Mouse (Mus musculus): ENCODE measurements around the gene Nfasc. TPM values are rescaled to one million over a fixed set of nuclear protein-coding genes. Genes with fewer than 3 reads are reported as not detected.

Nfasc gene
- polyA plus RNA-seq, 1 experiment: 0.01 TPM

GRCm38 (mm10) chr1:132536416-132536815, 205.2 kb downstream of the Nfasc start:
- no peak for TF ChIP-seq FLI1 (IDR thresholded peaks at IDR 0.05; ENCODE audit: low read length)
- no peak for TF ChIP-seq GATA1 (IDR thresholded peaks at IDR 0.05; ENCODE audit: borderline replicate concordance, low read length)
- Histone ChIP-seq H3K4me1 (peaks cover 8% of the 10 kb centered on the region; the same call in 1 of the 2 replicates), H3K36me3 (replicated peaks; ENCODE audit: low read length) (no peaks in the 10 kb centered on the region), H3K4me3 (replicated peaks) (no peak overlapping the region), H3K27me3 (replicated peaks) (peaks cover 94% of the 10 kb centered on the region), H3K9me3 (no peaks in the 10 kb centered on the region)

GRCm38 (mm10) chr1:132535541-132535940, 206.1 kb downstream of the Nfasc start:
- Histone ChIP-seq H3K9me3 (no peaks in the 10 kb centered on the region), H3K36me3 (replicated peaks; ENCODE audit: low read length) (no peaks in the 10 kb centered on the region), H3K4me1 (no peaks in the 10 kb centered on the region; the same call in 1 of the 2 replicates), H3K4me3 (replicated peaks) (no peak overlapping the region), H3K27me3 (replicated peaks) (peaks cover 94% of the 10 kb centered on the region)
- TF ChIP-seq GATA1 (IDR thresholded peaks at IDR 0.05; ENCODE audit: borderline replicate concordance, low read length) (no peak), FLI1 (IDR thresholded peaks at IDR 0.05; ENCODE audit: low read length) (no peak)

GRCm38 (mm10) chr1:132533840-132534239, 207.8 kb downstream of the Nfasc start:
- Histone ChIP-seq H3K27me3 (replicated peaks) (peaks cover 91% of the 10 kb centered on the region), H3K4me1 (no peaks in the 10 kb centered on the region; the same call in 1 of the 2 replicates), H3K4me3 (replicated peaks) (no peak overlapping the region), H3K9me3 (no peaks in the 10 kb centered on the region), H3K36me3 (replicated peaks; ENCODE audit: low read length) (no peaks in the 10 kb centered on the region)
- TF ChIP-seq FLI1 (IDR thresholded peaks at IDR 0.05; ENCODE audit: low read length): no peak
- TF ChIP-seq GATA1 (IDR thresholded peaks at IDR 0.05; ENCODE audit: borderline replicate concordance, low read length): no peak

GRCm38 (mm10) chr1:132532521-132532920, 209.1 kb downstream of the Nfasc start:
- no peaks in the 10 kb centered on the region for H3K9me3 ChIP-seq
- H3K36me3 ChIP-seq (replicated peaks; ENCODE audit: low read length): no peaks in the 10 kb centered on the region
- peaks cover 90% of the 10 kb centered on the region for H3K27me3 ChIP-seq (replicated peaks)
- H3K4me1 ChIP-seq: no peaks in the 10 kb centered on the region; the same call in 1 of the 2 replicates
- TF ChIP-seq FLI1 (IDR thresholded peaks at IDR 0.05; ENCODE audit: low read length): no peak
- TF ChIP-seq GATA1 (IDR thresholded peaks at IDR 0.05; ENCODE audit: borderline replicate concordance, low read length): no peak
- H3K4me3 ChIP-seq (replicated peaks): no peak overlapping the region

- Histone ChIP-seq H3K4me1 (no peaks in the 10 kb centered on the region; the same call in 1 of the 2 replicates), H3K27me3 (replicated peaks) (peaks cover 87% of the 10 kb centered on the region), H3K9me3 (no peaks in the 10 kb centered on the region), H3K36me3 (replicated peaks; ENCODE audit: low read length) (no peaks in the 10 kb centered on the region), H3K4me3 (replicated peaks) (no peak overlapping the region)
- TF ChIP-seq GATA1 (IDR thresholded peaks at IDR 0.05; ENCODE audit: borderline replicate concordance, low read length): no peak
- no peak for TF ChIP-seq FLI1 (IDR thresholded peaks at IDR 0.05; ENCODE audit: low read length)
Measured at GRCm38 (mm10) chr1:132530631-132531191, 210.9 kb downstream of the Nfasc start.

GRCm38 (mm10) chr1:132528647-132529334, 212.8 kb downstream of the Nfasc start:
- H3K36me3 ChIP-seq (replicated peaks; ENCODE audit: low read length): no peaks in the 10 kb centered on the region
- H3K27me3 ChIP-seq (replicated peaks): peaks cover 79% of the 10 kb centered on the region
- H3K9me3 ChIP-seq: no peaks in the 10 kb centered on the region
- peak overlapping the region; percentile 46 for H3K4me3 ChIP-seq (replicated peaks)
- no peaks in the 10 kb centered on the region; the same call in 1 of the 2 replicates for H3K4me1 ChIP-seq
- no peak for TF ChIP-seq FLI1 (IDR thresholded peaks at IDR 0.05; ENCODE audit: low read length)
- TF ChIP-seq GATA1 (IDR thresholded peaks at IDR 0.05; ENCODE audit: borderline replicate concordance, low read length): no peak

DNA sequence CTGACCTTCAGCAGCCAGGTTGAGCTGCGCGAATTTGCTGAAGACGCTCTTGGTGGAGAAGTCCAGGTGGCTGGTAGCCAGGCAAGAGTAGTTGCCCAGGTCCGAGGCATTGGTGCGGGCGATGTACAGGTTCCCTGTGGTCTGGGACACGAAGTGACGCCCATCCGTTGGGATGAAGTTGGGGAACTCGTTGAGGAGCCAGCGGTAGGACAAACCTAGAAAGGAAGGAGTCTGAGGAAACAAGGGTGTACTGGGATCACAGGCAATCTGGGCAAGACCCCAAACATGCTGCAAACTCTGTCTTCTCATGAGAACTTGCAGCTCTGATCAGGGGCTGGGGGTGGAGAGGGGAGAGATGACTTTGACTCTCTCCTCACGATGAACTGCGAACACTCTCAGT, 213.5 kb downstream of the Nfasc start:
- TF ChIP-seq GATA1 (IDR thresholded peaks at IDR 0.05; ENCODE audit: borderline replicate concordance, low read length) (no peak), FLI1 (IDR thresholded peaks at IDR 0.05; ENCODE audit: low read length) (no peak)

GRCm38 (mm10) chr1:132525832-132526231, 215.8 kb downstream of the Nfasc start:
- H3K4me1 ChIP-seq: peaks cover 3% of the 10 kb centered on the region; the same call in 1 of the 2 replicates

More for the DNA sequence above, 213.5 kb downstream of the Nfasc start:
- peaks cover 79% of the 10 kb centered on the region for H3K27me3 ChIP-seq (replicated peaks)
- no peaks in the 10 kb centered on the region for H3K9me3 ChIP-seq
- no peak overlapping the region for H3K4me3 ChIP-seq (replicated peaks)
- H3K36me3 ChIP-seq (replicated peaks; ENCODE audit: low read length): no peaks in the 10 kb centered on the region
- H3K4me1 ChIP-seq: no peaks in the 10 kb centered on the region; the same call in 1 of the 2 replicates

GRCm38 (mm10) chr1:132523920-132524319, 217.7 kb downstream of the Nfasc start:
- no peak overlapping the region for H3K4me3 ChIP-seq (replicated peaks)
- TF ChIP-seq GATA1 (IDR thresholded peaks at IDR 0.05; ENCODE audit: borderline replicate concordance, low read length) (no peak), FLI1 (IDR thresholded peaks at IDR 0.05; ENCODE audit: low read length) (no peak)
- no peaks in the 10 kb centered on the region for H3K36me3 ChIP-seq (replicated peaks; ENCODE audit: low read length)
- H3K4me1 ChIP-seq: peaks cover 7% of the 10 kb centered on the region; the same call in 1 of the 2 replicates
- H3K9me3 ChIP-seq: no peaks in the 10 kb centered on the region
- H3K27me3 ChIP-seq (replicated peaks): peaks cover 77% of the 10 kb centered on the region

More at GRCm38 (mm10) chr1:132525832-132526231, 215.8 kb downstream of the Nfasc start:
- no peak for TF ChIP-seq FLI1 (IDR thresholded peaks at IDR 0.05; ENCODE audit: low read length)
- TF ChIP-seq GATA1 (IDR thresholded peaks at IDR 0.05; ENCODE audit: borderline replicate concordance, low read length): no peak
- no peaks in the 10 kb centered on the region for H3K36me3 ChIP-seq (replicated peaks; ENCODE audit: low read length)
- H3K4me3 ChIP-seq (replicated peaks): no peak overlapping the region
- H3K9me3 ChIP-seq: no peaks in the 10 kb centered on the region
- H3K27me3 ChIP-seq (replicated peaks): peaks cover 78% of the 10 kb centered on the region

GRCm38 (mm10) chr1:132523048-132523447, 218.5 kb downstream of the Nfasc start:
- Histone ChIP-seq H3K4me1 (peaks cover 7% of the 10 kb centered on the region; the same call in 1 of the 2 replicates), H3K36me3 (replicated peaks; ENCODE audit: low read length) (no peaks in the 10 kb centered on the region), H3K27me3 (replicated peaks) (peaks cover 77% of the 10 kb centered on the region), H3K9me3 (no peaks in the 10 kb centered on the region), H3K4me3 (replicated peaks) (no peak overlapping the region)
- TF ChIP-seq GATA1 (IDR thresholded peaks at IDR 0.05; ENCODE audit: borderline replicate concordance, low read length) (no peak), FLI1 (IDR thresholded peaks at IDR 0.05; ENCODE audit: low read length) (no peak)

Measured in megakaryocyte, embryonic 14.5 days (primary cell).